Mouse (Mus musculus): Measurements from ENCODE around the gene Svs5.
"Not testable (repeated sequence)": the region's sequence is repeated elsewhere in the genome, so short reads cannot be mapped to it uniquely, and the experiment has no call there.

DNA sequence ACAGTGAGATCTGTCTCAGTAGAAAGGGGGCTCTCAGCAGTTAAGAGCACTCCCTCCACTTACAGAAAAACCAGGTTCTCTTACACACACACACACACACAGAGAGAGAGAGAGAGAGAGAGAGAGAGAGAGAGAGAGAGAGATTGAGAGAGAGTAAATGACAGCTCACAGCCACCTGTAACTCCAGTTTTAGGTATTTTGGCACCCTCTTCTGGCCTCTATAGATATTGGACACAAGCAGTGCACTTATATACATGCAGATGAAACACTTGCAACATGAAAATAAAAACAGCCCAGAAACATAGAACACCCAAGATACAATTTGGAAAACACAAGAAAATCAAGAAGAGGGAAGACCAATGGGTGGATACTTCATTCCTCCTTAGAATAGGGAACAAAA lies 15.2 kb downstream of the Svs5 start:
- not testable (repeated sequence) for TF ChIP-seq CTCF (IDR thresholded peaks at IDR 0.05; ENCODE audit: insufficient read depth, low read length); POLR2A (IDR thresholded peaks at IDR 0.05; ENCODE audit: borderline replicate concordance, extremely low read depth, low read depth, low read length)
